Mouse (Mus musculus): ENCODE results near the gene Tia1. TPM values are rescaled to one million over a fixed set of nuclear protein-coding genes. Genes with fewer than 3 reads are reported as not detected.

The Tia1 gene
- polyA plus RNA-seq (2012), result 0.58 and 0.72 TPM in 2 replicates

GRCm38 (mm10) chr6:86404100-86404861 lies at the start of gene Tia1:
Tia1 (plus strand) TSS chr6:86404219.
- Histone ChIP-seq H3K4me3 (replicated peaks) (peak within 1 kb of the TSS; percentile 90), H3K9me3 (ENCODE audit: control insufficient read depth, low read length) (no peaks in the 10 kb centered on the region), H3K4me1 (ENCODE audit: control insufficient read depth) (peaks cover 37% of the 10 kb centered on the region), H3K27me3 (ENCODE audit: control insufficient read depth) (peaks cover under 1% of the 10 kb centered on the region), H3K36me3 (ENCODE audit: control insufficient read depth) (peaks cover 13% of the 10 kb centered on the region)
- no peak for TF ChIP-seq GATA1 (IDR thresholded peaks at IDR 0.05; ENCODE audit: low read length)
- TF ChIP-seq TAL1 (IDR thresholded peaks at IDR 0.05; ENCODE audit: low read length), result no peak

DNA sequence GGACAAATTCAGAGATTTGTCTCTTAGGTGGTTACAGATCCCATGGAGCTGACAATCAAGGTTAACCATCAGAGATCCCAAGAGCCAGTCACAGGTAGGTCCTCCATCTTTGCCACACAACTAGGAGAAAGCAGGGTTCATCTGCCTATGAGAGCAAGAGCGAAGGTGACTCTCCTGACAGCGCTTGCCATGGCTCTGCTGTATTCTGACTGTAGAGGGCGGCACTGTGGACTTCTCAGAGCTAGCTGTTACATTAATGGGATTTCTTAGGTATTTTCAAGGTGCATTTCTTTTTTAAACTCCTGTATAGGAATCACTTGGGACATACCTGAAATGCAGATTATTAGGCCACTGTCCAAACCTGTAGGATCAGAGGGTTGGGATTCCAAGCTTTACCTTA lies 49.1 kb upstream of the Tia1 start:
- no peaks in the 10 kb centered on the region for H3K9me3 ChIP-seq (ENCODE audit: control insufficient read depth, low read length)

GRCm38 (mm10) chr6:86356956-86357355 lies 47.1 kb upstream of the Tia1 start:
- TF ChIP-seq TAL1 (IDR thresholded peaks at IDR 0.05; ENCODE audit: low read length) (no peak), GATA1 (IDR thresholded peaks at IDR 0.05; ENCODE audit: low read length) (no peak)
- H3K9me3 ChIP-seq (ENCODE audit: control insufficient read depth, low read length), result peaks cover 5% of the 10 kb centered on the region
- no peak overlapping the region for H3K4me3 ChIP-seq (replicated peaks)
- H3K27me3 ChIP-seq (ENCODE audit: control insufficient read depth), result no peaks in the 10 kb centered on the region; the same call in 1 of the 2 replicates
- H3K36me3 ChIP-seq (ENCODE audit: control insufficient read depth), result no peaks in the 10 kb centered on the region
- H3K4me1 ChIP-seq (ENCODE audit: control insufficient read depth), result no peaks in the 10 kb centered on the region

More for the DNA sequence above, 49.1 kb upstream of the Tia1 start:
- no peak for TF ChIP-seq GATA1 (IDR thresholded peaks at IDR 0.05; ENCODE audit: low read length)
- no peak for TF ChIP-seq TAL1 (IDR thresholded peaks at IDR 0.05; ENCODE audit: low read length)
- Histone ChIP-seq H3K4me3 (replicated peaks) (no peak overlapping the region), H3K4me1 (ENCODE audit: control insufficient read depth) (no peaks in the 10 kb centered on the region), H3K27me3 (ENCODE audit: control insufficient read depth) (no peaks in the 10 kb centered on the region), H3K36me3 (ENCODE audit: control insufficient read depth) (no peaks in the 10 kb centered on the region)

- TF ChIP-seq TAL1 (IDR thresholded peaks at IDR 0.05; ENCODE audit: low read length) (no peak), GATA1 (IDR thresholded peaks at IDR 0.05; ENCODE audit: low read length) (no peak)
- Histone ChIP-seq H3K27me3 (ENCODE audit: control insufficient read depth) (no peaks in the 10 kb centered on the region; the same call in 1 of the 2 replicates), H3K9me3 (ENCODE audit: control insufficient read depth, low read length) (peaks cover 5% of the 10 kb centered on the region), H3K36me3 (ENCODE audit: control insufficient read depth) (no peaks in the 10 kb centered on the region), H3K4me1 (ENCODE audit: control insufficient read depth) (peaks cover 12% of the 10 kb centered on the region), H3K4me3 (replicated peaks) (no peak overlapping the region)
Observed at GRCm38 (mm10) chr6:86360691-86361090, 43.3 kb upstream of the Tia1 start.

GRCm38 (mm10) chr6:86361373-86361772 lies 42.6 kb upstream of the Tia1 start:
- Histone ChIP-seq H3K9me3 (ENCODE audit: control insufficient read depth, low read length) (peaks cover 5% of the 10 kb centered on the region), H3K4me1 (ENCODE audit: control insufficient read depth) (peaks cover 18% of the 10 kb centered on the region), H3K27me3 (ENCODE audit: control insufficient read depth) (no peaks in the 10 kb centered on the region; the same call in 1 of the 2 replicates), H3K4me3 (replicated peaks) (no peak overlapping the region), H3K36me3 (ENCODE audit: control insufficient read depth) (no peaks in the 10 kb centered on the region)
- TF ChIP-seq TAL1 (IDR thresholded peaks at IDR 0.05; ENCODE audit: low read length), result no peak
- TF ChIP-seq GATA1 (IDR thresholded peaks at IDR 0.05; ENCODE audit: low read length), result no peak

DNA sequence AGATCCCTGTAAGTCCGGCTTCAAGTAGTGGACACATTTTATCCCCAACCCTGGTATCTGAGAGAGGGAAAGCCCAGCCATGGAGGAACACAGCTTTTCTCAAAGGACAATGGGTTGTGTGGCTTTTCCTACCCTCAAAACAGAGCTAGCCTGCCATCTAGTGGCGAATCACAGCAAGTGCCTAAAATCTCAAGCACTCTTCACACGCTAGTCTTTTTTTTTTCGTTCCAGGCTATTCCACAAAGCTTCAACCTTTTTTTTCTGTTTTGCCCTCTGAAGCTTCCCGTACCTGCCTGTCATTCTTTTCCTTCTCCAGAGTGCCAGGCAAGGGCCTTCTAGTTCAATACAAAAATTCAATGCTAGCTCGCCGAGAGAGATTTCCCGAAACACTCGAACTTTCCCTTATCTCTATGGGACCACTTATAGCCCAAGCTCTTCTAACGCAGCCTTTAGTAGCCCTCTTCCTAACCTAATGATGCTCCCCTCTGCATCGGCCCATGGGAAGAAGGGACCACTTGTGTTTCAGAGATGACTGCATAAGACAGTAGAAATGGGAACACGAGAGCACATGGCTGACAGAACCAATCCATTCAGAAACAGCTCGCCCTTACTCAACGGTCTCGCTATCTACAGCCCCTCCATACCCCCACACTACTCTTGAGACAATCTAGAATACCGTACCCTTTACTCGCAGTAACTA lies 39.4 kb upstream of the Tia1 start:
- peaks cover 33% of the 10 kb centered on the region for H3K4me1 ChIP-seq (ENCODE audit: control insufficient read depth)
- peaks cover 9% of the 10 kb centered on the region for H3K36me3 ChIP-seq (ENCODE audit: control insufficient read depth)
- H3K27me3 ChIP-seq (ENCODE audit: control insufficient read depth), result no peaks in the 10 kb centered on the region; the same call in 1 of the 2 replicates
- TF ChIP-seq GATA1 (IDR thresholded peaks at IDR 0.05; ENCODE audit: low read length) (peak; percentile 60), TAL1 (IDR thresholded peaks at IDR 0.05; ENCODE audit: low read length) (no peak)
- peak overlapping the region; percentile 86 for H3K4me3 ChIP-seq (replicated peaks)
- peaks cover 5% of the 10 kb centered on the region for H3K9me3 ChIP-seq (ENCODE audit: control insufficient read depth, low read length)

DNA sequence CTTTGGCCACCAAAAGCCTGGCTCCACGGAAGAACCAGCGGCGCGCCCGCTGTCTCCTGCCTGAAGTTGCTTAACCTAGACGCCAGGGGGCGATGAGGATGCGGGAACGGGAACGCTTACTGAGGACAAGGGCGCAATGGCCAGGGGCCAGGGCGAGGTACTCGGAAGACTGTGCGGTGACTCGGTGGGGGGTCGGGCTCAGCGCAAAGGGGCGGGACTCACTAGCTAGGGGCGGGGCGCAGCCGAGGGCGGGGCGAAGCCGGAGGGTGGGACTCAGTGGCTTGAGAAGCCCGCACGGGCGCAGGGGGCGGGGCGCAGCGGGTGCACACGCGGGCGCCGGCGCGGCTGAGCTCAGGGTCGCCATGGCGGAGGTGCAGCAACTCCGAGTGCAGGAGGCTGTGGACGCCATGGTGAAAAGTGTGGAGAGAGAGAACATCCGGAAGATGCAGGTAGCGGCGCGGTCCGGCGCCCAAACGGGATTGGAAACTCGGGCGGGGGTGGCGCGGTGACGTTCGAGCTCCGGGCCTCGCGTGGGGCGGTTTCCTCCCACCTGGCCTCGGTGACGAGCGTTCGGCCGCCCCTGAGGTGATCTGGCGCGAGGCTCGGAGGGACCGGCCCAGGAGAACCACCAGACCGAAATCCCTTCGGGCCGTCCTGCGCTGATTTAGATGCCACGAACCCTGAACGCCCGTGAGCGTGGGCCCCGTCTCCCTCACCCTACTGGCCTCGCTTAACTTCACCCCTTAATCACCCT lies 38.5 kb upstream of the Tia1 start, which contains the start of gene Fam136a:
Fam136a (plus strand) TSS at position 276 of the 754 bp plus-strand sequence.
- TF ChIP-seq GATA1 (IDR thresholded peaks at IDR 0.05; ENCODE audit: low read length) (no peak), TAL1 (IDR thresholded peaks at IDR 0.05; ENCODE audit: low read length) (no peak)
- Histone ChIP-seq H3K4me3 (replicated peaks) (peak within 1 kb of the TSS; percentile 86), H3K27me3 (ENCODE audit: control insufficient read depth) (no peaks in the 10 kb centered on the region; the same call in 1 of the 2 replicates), H3K36me3 (ENCODE audit: control insufficient read depth) (peaks cover 9% of the 10 kb centered on the region), H3K4me1 (ENCODE audit: control insufficient read depth) (peaks cover 37% of the 10 kb centered on the region), H3K9me3 (ENCODE audit: control insufficient read depth, low read length) (peaks cover 5% of the 10 kb centered on the region)

DNA sequence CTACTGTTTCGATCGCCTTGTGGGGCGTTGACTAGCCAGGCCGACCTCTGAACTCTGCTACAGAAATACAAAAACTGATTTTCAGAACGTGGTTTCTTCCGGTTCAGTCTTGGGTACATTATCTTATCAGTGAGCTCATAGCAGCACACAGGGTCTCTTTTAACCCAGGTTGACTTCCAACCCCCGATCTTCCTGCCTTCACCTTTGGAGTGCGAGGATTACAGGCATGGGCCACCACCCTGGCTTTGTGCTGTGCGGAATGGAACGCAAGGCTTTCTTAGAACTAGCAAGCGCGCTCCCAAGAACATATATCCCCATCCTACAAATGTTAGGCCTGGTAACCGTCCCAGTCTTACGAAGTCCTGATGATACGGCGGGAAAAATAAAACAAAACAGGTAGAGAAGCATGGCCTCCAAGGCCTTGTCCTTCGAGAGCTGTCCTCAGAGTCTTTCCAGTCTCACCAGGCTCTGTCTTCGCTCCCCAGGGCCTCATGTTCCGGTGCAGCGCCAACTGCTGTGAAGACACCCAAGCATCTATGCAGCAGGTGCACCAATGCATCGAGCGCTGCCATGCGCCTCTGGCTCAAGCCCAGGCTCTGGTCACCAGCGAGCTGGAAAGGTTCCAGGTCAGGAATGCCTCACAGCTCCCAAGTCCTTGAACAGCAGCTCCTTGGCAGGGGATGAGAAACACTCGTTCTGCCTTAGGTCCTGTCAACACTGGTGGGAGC lies 37.7 kb upstream of the Tia1 start:
- Histone ChIP-seq H3K4me1 (ENCODE audit: control insufficient read depth) (peaks cover 44% of the 10 kb centered on the region), H3K36me3 (ENCODE audit: control insufficient read depth) (peaks cover 9% of the 10 kb centered on the region), H3K27me3 (ENCODE audit: control insufficient read depth) (no peaks in the 10 kb centered on the region; the same call in 1 of the 2 replicates)

More for the DNA sequence above, 37.7 kb upstream of the Tia1 start:
- Histone ChIP-seq H3K9me3 (ENCODE audit: control insufficient read depth, low read length) (peaks cover 5% of the 10 kb centered on the region), H3K4me3 (replicated peaks) (peak overlapping the region; percentile 86)
- no peak for TF ChIP-seq GATA1 (IDR thresholded peaks at IDR 0.05; ENCODE audit: low read length)
- no peak for TF ChIP-seq TAL1 (IDR thresholded peaks at IDR 0.05; ENCODE audit: low read length)

All from erythroblast, embryonic 14.5 days (primary cell).